Mouse (Mus musculus) hindbrain, embryonic 15.5 days (tissue): ENCODE results near the gene Mettl3. TPM values are rescaled to one million over a fixed set of nuclear protein-coding genes. Genes with fewer than 3 reads are reported as not detected.

Experiments used
- ATAC-seq: fragments of 200-750 bp; cut with Nextera tagmentation; 2 replicates; pipeline ENCODE4 v1.8.0; 2017; ENCODE audit warnings: low read depth, moderate number of reproducible peaks, moderate TSS enrichment; ENCODE audit not compliant: low FRiP score
- H3K27ac ChIP-seq: fragments of 300-500 bp; sonication (generic); replicated peaks from 2 replicates; pipeline ENCODE4 v1.5.1; 2015; ENCODE audit warnings: mild to moderate bottlenecking, inconsistent platforms
- H3K27me3 ChIP-seq: fragments of 300-500 bp; sonication (generic); 2 replicates; pipeline ENCODE4 v1.6.1; 2015; ENCODE audit warnings: control low read depth, inconsistent platforms
- H3K36me3 ChIP-seq: fragments of 300-500 bp; sonication (generic); 2 replicates; pipeline ENCODE4 v1.6.1; 2015; ENCODE audit warnings: control low read depth, inconsistent platforms
- H3K4me1 ChIP-seq: fragments of 300-500 bp; sonication (generic); replicated peaks from 2 replicates; pipeline ENCODE4 v1.6.1; 2015; ENCODE audit warnings: control low read depth, inconsistent platforms
- H3K4me2 ChIP-seq: fragments of 300-500 bp; sonication (generic); 2 replicates; pipeline ENCODE4 v1.6.1; 2015; ENCODE audit warnings: moderate library complexity, mild to moderate bottlenecking, inconsistent platforms
- H3K4me3 ChIP-seq: fragments of 300-500 bp; sonication (generic); 2 replicates; pipeline ENCODE4 v1.5.1; 2015; ENCODE audit warnings: mild to moderate bottlenecking, inconsistent platforms
- H3K9ac ChIP-seq: fragments of 300-500 bp; sonication (generic); 2 replicates; pipeline ENCODE4 v1.6.1; 2015; ENCODE audit warnings: inconsistent platforms
- H3K9me3 ChIP-seq: fragments of 300-500 bp; sonication (generic); 2 replicates; pipeline ENCODE4 v1.6.1; 2016; ENCODE audit warnings: control low read depth, inconsistent platforms
- WGBS: fragments of 180-500 bp; shearing (Covaris S2); methylation state at CpG from one replicate; pipeline ENCODE4 v1.1.7; 2015; 5-methylcytosine and 5-hydroxymethylcytosine counted together
- polyA plus RNA-seq: library from polyadenylated mRNA; unstranded; fragments of >200 nt; fragmentation: Nextera tagmentation; extraction: Ambion mirVana; gene quantifications from 2 replicates; pipeline ENCODE4 v1.2.1, GENCODE M21; 2015

Mettl3 gene
- polyA plus RNA-seq, 1 experiment from 2014 or later: 46.0 TPM

GRCm38 (mm10) chr14:52278932-52279746 lies 25.8 kb downstream of the Mettl3 start, which contains the start of the genes Tox4 and Rab2b:
Gene Tox4 (plus strand): TSS chr14:52279146.
Gene Rab2b (minus strand): TSS chr14:52279545.
- peak within 1 kb of the TSS; percentile 80 for H3K4me3 ChIP-seq
- H3K4me2 ChIP-seq: peak within 1 kb of the TSS; percentile 70

GRCm38 (mm10) chr14:52277210-52277609 lies 27.7 kb downstream of the Mettl3 start:
- Histone ChIP-seq H3K36me3 (peaks cover 32% of the 10 kb centered on the region), H3K4me1 (peaks cover 23% of the 10 kb centered on the region), H3K4me3 (no peak overlapping the region), H3K9me3 (no peaks in the 10 kb centered on the region), H3K27me3 (no peaks in the 10 kb centered on the region), H3K9ac (no peak overlapping the region), H3K27ac (no peak overlapping the region), H3K4me2 (no peak overlapping the region)
- ATAC-seq: no peak
- 95% methylated on average over 4 of the region's 4 CpGs for WGBS

More at GRCm38 (mm10) chr14:52278932-52279746, 25.8 kb downstream of the Mettl3 start, which contains the start of the genes Tox4 and Rab2b:
- no peaks in the 10 kb centered on the region for H3K27me3 ChIP-seq
- peaks cover 23% of the 10 kb centered on the region for H3K4me1 ChIP-seq
- H3K9me3 ChIP-seq: no peaks in the 10 kb centered on the region
- peak within 1 kb of the TSS; percentile 88 for H3K27ac ChIP-seq
- peak within 1 kb of the TSS; percentile 82 for H3K9ac ChIP-seq
- peaks cover 18% of the 10 kb centered on the region for H3K36me3 ChIP-seq
- under 1% methylated on average over 59 of the region's 66 CpGs for WGBS
- ATAC-seq: peak; percentile 99

GRCm38 (mm10) chr14:52272781-52273180 lies 32.1 kb downstream of the Mettl3 start:
- Histone ChIP-seq H3K4me2 (no peak overlapping the region), H3K4me1 (no peaks in the 10 kb centered on the region), H3K4me3 (no peak overlapping the region), H3K9ac (no peak overlapping the region), H3K27me3 (no peaks in the 10 kb centered on the region), H3K27ac (no peak overlapping the region), H3K9me3 (no peaks in the 10 kb centered on the region), H3K36me3 (peaks cover 48% of the 10 kb centered on the region)
- ATAC-seq: no peak
- WGBS: 64% methylated on average over 3 of the region's 3 CpGs

GRCm38 (mm10) chr14:52257484-52258213 lies 47.3 kb downstream of the Mettl3 start, which contains the start of gene Chd8:
Gene Chd8 (minus strand): TSS chr14:52257780.
- Histone ChIP-seq H3K27ac (peak within 1 kb of the TSS; percentile 96), H3K4me3 (peak within 1 kb of the TSS; percentile 98), H3K4me2 (peak within 1 kb of the TSS; percentile 74), H3K27me3 (no peaks in the 10 kb centered on the region), H3K9me3 (no peaks in the 10 kb centered on the region), H3K9ac (peak within 1 kb of the TSS; percentile 93), H3K4me1 (peaks cover 25% of the 10 kb centered on the region), H3K36me3 (0 out of 2 replicates have a peak, but pooled peaks cover 6% of the 10 kb centered on the region)
- under 1% methylated on average over 54 of the region's 54 CpGs for WGBS
- ATAC-seq: peak; percentile 100

- no peaks in the 10 kb centered on the region for H3K27me3 ChIP-seq
- peak overlapping the region; percentile 74 for H3K4me2 ChIP-seq
- ATAC-seq: no peak
- WGBS: 8% methylated on average over 18 of the region's 18 CpGs
- peak overlapping the region; percentile 93 for H3K9ac ChIP-seq
- no peaks in the 10 kb centered on the region for H3K9me3 ChIP-seq
- peak overlapping the region; percentile 96 for H3K27ac ChIP-seq
- peak overlapping the region; percentile 98 for H3K4me3 ChIP-seq
- peaks cover 25% of the 10 kb centered on the region for H3K4me1 ChIP-seq
- H3K36me3 ChIP-seq: no peaks in the 10 kb centered on the region
Measured at GRCm38 (mm10) chr14:52256311-52257175, 48.4 kb downstream of the Mettl3 start.

GRCm38 (mm10) chr14:52246129-52246528 lies 58.8 kb downstream of the Mettl3 start:
- Histone ChIP-seq H3K4me2 (no peak overlapping the region), H3K4me1 (peaks cover 18% of the 10 kb centered on the region), H3K36me3 (no peaks in the 10 kb centered on the region), H3K9me3 (no peaks in the 10 kb centered on the region), H3K27ac (no peak overlapping the region), H3K9ac (no peak overlapping the region), H3K4me3 (no peak overlapping the region), H3K27me3 (no peaks in the 10 kb centered on the region)
- ATAC-seq: no peak
- 89% methylated on average over 4 of the region's 4 CpGs for WGBS

Other genes with a start within 250 kb of the Mettl3 start
- 445 and 453 TPM in 2 replicates for gene Hnrnpc, start 201.1 kb downstream of the Mettl3 start, polyA plus RNA-seq
- 47.9 and 52.4 TPM in 2 replicates for gene Rpgrip1, start 194.4 kb downstream of the Mettl3 start, polyA plus RNA-seq
- 36.0 and 45.1 TPM in 2 replicates for gene Supt16, start 107.7 kb downstream of the Mettl3 start, polyA plus RNA-seq
- 36.4 and 38.7 TPM in 2 replicates for gene Chd8, start 47.3 kb downstream of the Mettl3 start, polyA plus RNA-seq
- gene Tox4, start 26.0 kb downstream of the Mettl3 start, polyA plus RNA-seq: 52.2 and 54.0 TPM in 2 replicates
- 54.5 and 59.0 TPM in 2 replicates for gene Rab2b, start 25.6 kb downstream of the Mettl3 start, polyA plus RNA-seq
- gene Sall2, start 23.6 kb upstream of the Mettl3 start, polyA plus RNA-seq: 41.6 and 45.9 TPM in 2 replicates
- not detected in 2 replicates for gene Olfr1513, start 51.3 kb upstream of the Mettl3 start, polyA plus RNA-seq
- gene Olfr1512, start 74.0 kb upstream of the Mettl3 start, polyA plus RNA-seq: 0.10 and 0.22 TPM in 2 replicates
- gene Olfr1511, start 92.3 kb upstream of the Mettl3 start, polyA plus RNA-seq: 0.25 and 0.26 TPM in 2 replicates
- gene Olfr1510, start 109.2 kb upstream of the Mettl3 start, polyA plus RNA-seq: not detected in 2 replicates
- not detected in 2 replicates for gene Olfr1509, start 137.9 kb upstream of the Mettl3 start, polyA plus RNA-seq
- gene Olfr1508, start 162.4 kb upstream of the Mettl3 start, polyA plus RNA-seq: not detected in 2 replicates
- not detected in 2 replicates for gene Olfr1507, start 190.6 kb upstream of the Mettl3 start, polyA plus RNA-seq